Mouse (Mus musculus) small intestine, adult 2 months (tissue): ENCODE results near the gene Gsk3b.

ENCODE experiments used
- CTCF ChIP-seq: fragments of 200-500 bp; IDR thresholded peaks from 2 replicates; pipeline ENCODE4 v1.5.1; 2012; ENCODE audit warnings: low read depth, mild to moderate bottlenecking, control low read depth, inconsistent platforms, low read length, moderate library complexity, mixed read lengths; ENCODE audit not compliant: insufficient replicate concordance, insufficient read length; ENCODE audit errors: extremely low read depth
- POLR2A ChIP-seq: fragments of 200-500 bp; IDR thresholded peaks from 2 replicates; pipeline ENCODE4 v1.6.1; 2012; ENCODE audit warnings: low read depth, mild to moderate bottlenecking, control low read depth, inconsistent platforms, low read length, moderate library complexity

- no peak for TF ChIP-seq CTCF
- no peak for TF ChIP-seq POLR2A
Observed at GRCm38 (mm10) chr16:38288851-38289250, 200.1 kb downstream of the Gsk3b start.
